Mouse (Mus musculus): Measurements from ENCODE around the gene Phgr1.

GRCm38 (mm10) chr2:118750476-118750875 lies 22.1 kb upstream of the Phgr1 start:
- TF ChIP-seq CTCF (IDR thresholded peaks at IDR 0.05; ENCODE audit: low read depth) = no peak
- TF ChIP-seq EP300 (IDR thresholded peaks at IDR 0.05; ENCODE audit: low read depth) = no peak

All from liver, postnatal 0 days (tissue).